Mouse (Mus musculus) frontal cortex, postnatal 36 days (tissue): ENCODE results near the gene Greb1.

Source experiments
- DNase-seq, 2 experiments: peaks; one replicate each; pipeline ENCODE4 v3.0.0; 2022; ENCODE audit warnings: low spot score in 2 of 2

Gene Greb1

GRCm38 (mm10) chr12:16635816-16636215, 164.9 kb downstream of the Greb1 start:
- no peak for DNase-seq

GRCm38 (mm10) chr12:16634075-16634813, 166.4 kb downstream of the Greb1 start:
- peak; percentile 30 to 39 for DNase-seq

- no peak for DNase-seq
Measured at GRCm38 (mm10) chr12:16633235-16633634, 167.5 kb downstream of the Greb1 start.

- DNase-seq: no peak
Measured at GRCm38 (mm10) chr12:16631423-16631822, 169.3 kb downstream of the Greb1 start.

GRCm38 (mm10) chr12:16630866-16631185, 169.9 kb downstream of the Greb1 start:
- no peak for DNase-seq

GRCm38 (mm10) chr12:16630152-16630865, 170.4 kb downstream of the Greb1 start:
- DNase-seq: no peak
